ENCODE assay signal across 29 mouse cellular contexts in the genomic region with DNA sequence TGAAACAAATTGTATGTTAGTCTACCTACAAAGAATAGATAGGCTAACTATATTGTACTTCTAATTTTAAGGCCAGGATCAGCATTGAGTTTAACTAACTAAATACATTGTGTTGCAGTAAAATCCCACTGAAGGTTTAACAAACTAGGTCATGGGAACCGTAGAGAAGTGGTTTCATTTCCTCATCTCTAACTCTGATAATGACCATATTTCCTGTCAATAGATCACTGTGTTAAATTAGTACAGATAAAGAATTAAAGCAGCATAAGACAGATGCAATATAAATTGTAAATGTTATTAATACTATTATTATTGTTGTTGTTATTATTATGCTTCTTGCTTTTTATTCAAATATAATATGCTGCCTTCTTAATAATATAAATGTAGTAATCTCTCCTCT.
DNase-seq lines count a peak whose midpoint lies in the region; ATAC-seq lines count a peak whose summit lies in the region.
"Had no signal": no experiment of that assay in that cellular context is flagged by ENCODE, and none has a peak within 500 bp of the region (broad histone marks: within the 10 kb centered on the region; RNA-seq: fewer than 3 reads in every experiment).

No protein-coding gene starts in this region.

- H3K9me3 ChIP-seq in neural tube, embryonic 15.5 days (replicated peaks) = no peaks in the 10 kb centered on the region
- no peaks in the 10 kb centered on the region for H3K9me3 ChIP-seq in kidney, embryonic 14.5 days (ENCODE audit: control insufficient read depth, low read length)
- H3K9me3 ChIP-seq: forebrain, embryonic 10.5 days; forebrain, embryonic 13.5 days; G1E; heart, embryonic 12.5 days; heart, embryonic 15.5 days; hindbrain, embryonic 10.5 days; hindbrain, embryonic 13.5 days had no signal

- H3K9ac ChIP-seq in neural tube, embryonic 15.5 days (replicated peaks) = no peak overlapping the region
- no peak overlapping the region for H3K9ac ChIP-seq in kidney, embryonic 14.5 days (ENCODE audit: low read depth, low read length)
- H3K9ac ChIP-seq: forebrain, embryonic 13.5 days; heart, embryonic 12.5 days; heart, embryonic 15.5 days; hindbrain, embryonic 13.5 days had no signal

- H3K27me3 ChIP-seq in neural tube, embryonic 15.5 days (replicated peaks) = no peaks in the 10 kb centered on the region
- no peaks in the 10 kb centered on the region for H3K27me3 ChIP-seq in kidney, embryonic 14.5 days (ENCODE audit: control insufficient read depth, insufficient read depth, low read length)
- H3K27me3 ChIP-seq: forebrain, embryonic 13.5 days; heart, embryonic 12.5 days; heart, embryonic 15.5 days; hindbrain, embryonic 13.5 days; Patski had no signal

- no peak overlapping the region for H3K27ac ChIP-seq in neural tube, embryonic 15.5 days (replicated peaks)
- H3K27ac ChIP-seq in kidney, embryonic 14.5 days (ENCODE audit: low read depth, low read length) = no peak overlapping the region
- H3K27ac ChIP-seq: forebrain, embryonic 10.5 days; forebrain, embryonic 13.5 days; heart, embryonic 15.5 days; hindbrain, embryonic 10.5 days; hindbrain, embryonic 13.5 days had no signal

- H3K36me3 ChIP-seq in neural tube, embryonic 15.5 days = peaks cover 24% of the 10 kb centered on the region
- H3K36me3 ChIP-seq in kidney, embryonic 14.5 days (ENCODE audit: control insufficient read depth, insufficient read depth, low read length) = peaks cover 14% of the 10 kb centered on the region; the same call in 1 of the 2 replicates

- peak; percentile 32 for ATAC-seq in CD4-positive, CD25-positive, alpha-beta regulatory T cell, adult 4 months
- ATAC-seq in common myeloid progenitor, adult 5-6 weeks (replicated peaks; ENCODE audit: low read depth, poor library complexity, severe bottlenecking) = peak; percentile 71; the same call in 1 of the 2 replicates
- 0 out of 2 replicates have a peak, but pooled peaks have one; percentile 48 for ATAC-seq in megakaryocyte progenitor cell, adult 5-6 weeks (replicated peaks; ENCODE audit: poor library complexity)
- ATAC-seq in neural tube, embryonic 15.5 days (ENCODE audit: low FRiP score) = no peak
- ATAC-seq in kidney, embryonic 14.5 days (ENCODE audit: low FRiP score, low TSS enrichment) = no peak
- ATAC-seq: forebrain, embryonic 13.5 days; forebrain, embryonic 16.5 days; hindbrain, embryonic 16.5 days; inflammation-experienced regulatory T-cells, adult 6 months; Patski had no signal

- no peak overlapping the region for H3K4me2 ChIP-seq in neural tube, embryonic 15.5 days
- H3K4me2 ChIP-seq in kidney, embryonic 14.5 days (replicated peaks; ENCODE audit: low read depth, low read length) = no peak overlapping the region
- H3K4me2 ChIP-seq: forebrain, embryonic 13.5 days; heart, embryonic 12.5 days; heart, embryonic 15.5 days; hindbrain, embryonic 13.5 days had no signal

- no peak overlapping the region for H3K4me3 ChIP-seq in neural tube, embryonic 15.5 days (replicated peaks)
- no peak overlapping the region for H3K4me3 ChIP-seq in kidney, embryonic 14.5 days (ENCODE audit: low read length)
- H3K4me3 ChIP-seq: forebrain, embryonic 10.5 days; forebrain, embryonic 13.5 days; heart, embryonic 12.5 days; heart, embryonic 15.5 days; hindbrain, embryonic 10.5 days; hindbrain, embryonic 13.5 days had no signal

- intact Hi-C loops in left cerebral cortex, postnatal 10 days (cut with DNase I) = no loop called here

- no peak for DNase-seq in left cerebral cortex, adult 18-20 months (ENCODE audit: low spot score in 2 of 2)
- no peak for DNase-seq in left cerebral cortex, postnatal 10 days (ENCODE audit: extremely low spot score in 1 of 2, low spot score in 2 of 2)
- DNase-seq: adrenal gland, adult 8-10 months; adrenal gland, postnatal 25 days; cerebellum, adult 11-12 months; cerebellum, adult 8-10 months; cerebellum, postnatal 10 days; cerebellum, postnatal 36 days; gastrocnemius, postnatal 10 days; gastrocnemius, postnatal 36 days; heart, adult 11 months; heart, postnatal 10 days; heart, postnatal 36 days had no signal

- WGBS in neural tube, embryonic 15.5 days = 87% methylated on average over 1 of the region's 1 CpGs
- 84% methylated on average over 1 of the region's 1 CpGs for WGBS in kidney, embryonic 14.5 days

- no peaks in the 10 kb centered on the region for H3K4me1 ChIP-seq in neural tube, embryonic 15.5 days
- no peaks in the 10 kb centered on the region for H3K4me1 ChIP-seq in kidney, embryonic 14.5 days (ENCODE audit: control insufficient read depth, insufficient read depth, low read length)
- H3K4me1 ChIP-seq: forebrain, embryonic 10.5 days; forebrain, embryonic 13.5 days; heart, embryonic 12.5 days; heart, embryonic 15.5 days; hindbrain, embryonic 10.5 days; hindbrain, embryonic 13.5 days had no signal

Comparison
In these comparisons a context has a peak if more than half of its experiments do, and no peak if none do; other contexts are left out.
1. ATAC-seq: peak in CD4-positive, CD25-positive, alpha-beta regulatory T cell, adult 4 months (single experiment), common myeloid progenitor, adult 5-6 weeks (single experiment) and megakaryocyte progenitor cell, adult 5-6 weeks (single experiment); none in neural tube, embryonic 15.5 days (single experiment) and kidney, embryonic 14.5 days (single experiment).